Mouse (Mus musculus) gastrocnemius, adult 2 months (tissue): ENCODE measurements around the gene Klrb1a. TPM values are rescaled to one million over a fixed set of nuclear protein-coding genes. Genes with fewer than 3 reads are reported as not detected.
"Not testable (repeated sequence)": the region's sequence is repeated elsewhere in the genome, so short reads cannot be mapped to it uniquely, and the experiment has no call there.

Experiments
- DNase-seq: peaks from one replicate; pipeline ENCODE4 v3.0.0; 2022
- H3K27ac ChIP-seq: fragments of 200-600 bp; 2 replicates; pipeline ENCODE4 v1.8.1; 2022; ENCODE audit warnings: mild to moderate bottlenecking
- H3K4me3 ChIP-seq: fragments of 200-600 bp; 2 replicates; pipeline ENCODE4 v1.8.1; 2022; ENCODE audit warnings: mild to moderate bottlenecking, moderate library complexity
- CTCF ChIP-seq: fragments of 200-600 bp; IDR thresholded peaks from 2 replicates; pipeline ENCODE4 v1.8.1; 2022; ENCODE audit warnings: antibody characterized with exemption, mild to moderate bottlenecking, moderate library complexity
- intact Hi-C: fragments of 180-260 bp; cut with DNase I; formaldehyde crosslinking; loops from one replicate; pipeline ENCODE4 v1.15.1; 2025
- long read RNA-seq, 2 experiments: library from polyadenylated mRNA; stranded (forward); transcript quantifications; one replicate each; pipeline ENCODE4 v2.0.0; 2021
- total RNA-seq, 2 experiments: library from RNA; stranded (reverse); gene quantifications; 2 replicates each; pipeline ENCODE4 v1.2.3; 2021

Klrb1a gene
- not detected for total RNA-seq
- long read RNA-seq, experiment 1 = 0 reads
- long read RNA-seq, experiment 2 = 0 reads

- H3K27ac ChIP-seq, intact Hi-C loops, DNase-seq, H3K4me3 ChIP-seq: not testable (repeated sequence)
Measured at GRCm38 (mm10) chr6:128623433-128623832, at the start of gene Klrb1a. TSS of gene Klrb1a (minus strand) at chr6:128623533.

- no peak for DNase-seq
- intact Hi-C loops = no loop called here
- no peak overlapping the region for H3K27ac ChIP-seq
- no peak overlapping the region for H3K4me3 ChIP-seq
- TF ChIP-seq CTCF = no peak
Measured at GRCm38 (mm10) chr6:128669936-128670335, 46.6 kb upstream of the Klrb1a start.

- Histone ChIP-seq H3K27ac (no peak within 1 kb of the TSS), H3K4me3 (no peak within 1 kb of the TSS)
- no peak for TF ChIP-seq CTCF
- no peak for DNase-seq
- intact Hi-C loops = no loop called here
Measured at GRCm38 (mm10) chr6:128662206-128662605, 38.9 kb upstream of the Klrb1a start, which contains the start of gene Clec2h. TSS of gene Clec2h (plus strand) at chr6:128662385.

GRCm38 (mm10) chr6:128661249-128661648 lies 37.9 kb upstream of the Klrb1a start:
- H3K27ac ChIP-seq = no peak overlapping the region
- TF ChIP-seq CTCF = no peak
- intact Hi-C loops = no loop called here

GRCm38 (mm10) chr6:128652938-128653337 lies 29.6 kb upstream of the Klrb1a start:
- H3K4me3 ChIP-seq = no peak overlapping the region
- intact Hi-C loops = no loop called here
- no peak for DNase-seq
- no peak overlapping the region for H3K27ac ChIP-seq
- no peak for TF ChIP-seq CTCF

More at GRCm38 (mm10) chr6:128661249-128661648, 37.9 kb upstream of the Klrb1a start:
- no peak overlapping the region for H3K4me3 ChIP-seq
- DNase-seq = no peak

GRCm38 (mm10) chr6:128650827-128651226 lies 27.5 kb upstream of the Klrb1a start:
- H3K27ac ChIP-seq, DNase-seq, H3K4me3 ChIP-seq, intact Hi-C loops: not testable (repeated sequence)

GRCm38 (mm10) chr6:128650187-128650586 lies 26.9 kb upstream of the Klrb1a start:
- intact Hi-C loops = no loop called here
- TF ChIP-seq CTCF = no peak
- H3K4me3 ChIP-seq = no peak overlapping the region
- H3K27ac ChIP-seq = no peak overlapping the region
- no peak for DNase-seq

- no peak for TF ChIP-seq CTCF
- Histone ChIP-seq H3K4me3 (no peak overlapping the region), H3K27ac (no peak overlapping the region)
- intact Hi-C loops = no loop called here
- DNase-seq = no peak
Measured at GRCm38 (mm10) chr6:128649681-128650080, 26.3 kb upstream of the Klrb1a start.

GRCm38 (mm10) chr6:128645708-128646107 lies 22.4 kb upstream of the Klrb1a start:
- H3K4me3 ChIP-seq, intact Hi-C loops, DNase-seq, H3K27ac ChIP-seq: not testable (repeated sequence)

- H3K4me3 ChIP-seq, DNase-seq, intact Hi-C loops, H3K27ac ChIP-seq: not testable (repeated sequence)
Measured at GRCm38 (mm10) chr6:128644694-128645093, 21.4 kb upstream of the Klrb1a start.

- intact Hi-C loops = no loop called here
- no peak overlapping the region for H3K4me3 ChIP-seq
- DNase-seq = no peak
- H3K27ac ChIP-seq = no peak overlapping the region
- no peak for TF ChIP-seq CTCF
Measured at GRCm38 (mm10) chr6:128643999-128644398, 20.7 kb upstream of the Klrb1a start.

- DNase-seq = no peak
- Histone ChIP-seq H3K4me3 (no peak overlapping the region), H3K27ac (no peak overlapping the region)
- intact Hi-C loops = no loop called here
- no peak for TF ChIP-seq CTCF
Measured at GRCm38 (mm10) chr6:128641116-128641716, 17.9 kb upstream of the Klrb1a start.

GRCm38 (mm10) chr6:128640673-128641072 lies 17.3 kb upstream of the Klrb1a start:
- intact Hi-C loops = no loop called here
- TF ChIP-seq CTCF = no peak
- Histone ChIP-seq H3K27ac (no peak overlapping the region), H3K4me3 (no peak overlapping the region)
- DNase-seq = no peak

- intact Hi-C loops, H3K4me3 ChIP-seq: not testable (repeated sequence)
Measured at GRCm38 (mm10) chr6:128630912-128631905, 7.9 kb upstream of the Klrb1a start.

More at GRCm38 (mm10) chr6:128630912-128631905, 7.9 kb upstream of the Klrb1a start:
- H3K27ac ChIP-seq, DNase-seq: not testable (repeated sequence)
